Mouse (Mus musculus) myocyte (in vitro differentiated cells): ENCODE results near the gene Fam221b.

ENCODE experiments used
- CEBPB ChIP-seq: IDR thresholded peaks from 2 replicates; pipeline ENCODE4 v1.6.1; 2011; ENCODE audit warnings: mild to moderate bottlenecking, moderate library complexity; ENCODE audit not compliant: poor library complexity, insufficient read depth, severe bottlenecking
- E2F4 ChIP-seq: IDR thresholded peaks from one replicate; pipeline ENCODE4 v1.6.1; 2011; ENCODE audit warnings: mild to moderate bottlenecking, control low read depth, moderate library complexity; ENCODE audit not compliant: insufficient read depth
- MAX ChIP-seq: IDR thresholded peaks from one replicate; pipeline ENCODE4 v1.6.1; 2011; ENCODE audit warnings: low read depth, mild to moderate bottlenecking, control low read depth
- POLR2A ChIP-seq: IDR thresholded peaks from one replicate; pipeline ENCODE4 v1.6.1; 2011; ENCODE audit warnings: low read depth, mild to moderate bottlenecking, control low read depth, moderate library complexity; ENCODE audit not compliant: insufficient read length
- SRF ChIP-seq: IDR thresholded peaks from one replicate; pipeline ENCODE4 v1.6.1; 2011; ENCODE audit warnings: low read depth; ENCODE audit not compliant: control insufficient read depth, insufficient read length
- TCF12 ChIP-seq: IDR thresholded peaks from one replicate; pipeline ENCODE4 v1.6.1; 2011; ENCODE audit warnings: mild to moderate bottlenecking, control low read depth; ENCODE audit not compliant: poor library complexity, insufficient read depth, severe bottlenecking
- TCF3 ChIP-seq: IDR thresholded peaks from one replicate; pipeline ENCODE4 v1.6.1; 2011; ENCODE audit warnings: low read depth, control low read depth; ENCODE audit not compliant: insufficient read length
- USF1 ChIP-seq: IDR thresholded peaks from one replicate; pipeline ENCODE4 v1.6.1; 2011; ENCODE audit warnings: low read depth, mild to moderate bottlenecking, control low read depth, moderate library complexity

DNA sequence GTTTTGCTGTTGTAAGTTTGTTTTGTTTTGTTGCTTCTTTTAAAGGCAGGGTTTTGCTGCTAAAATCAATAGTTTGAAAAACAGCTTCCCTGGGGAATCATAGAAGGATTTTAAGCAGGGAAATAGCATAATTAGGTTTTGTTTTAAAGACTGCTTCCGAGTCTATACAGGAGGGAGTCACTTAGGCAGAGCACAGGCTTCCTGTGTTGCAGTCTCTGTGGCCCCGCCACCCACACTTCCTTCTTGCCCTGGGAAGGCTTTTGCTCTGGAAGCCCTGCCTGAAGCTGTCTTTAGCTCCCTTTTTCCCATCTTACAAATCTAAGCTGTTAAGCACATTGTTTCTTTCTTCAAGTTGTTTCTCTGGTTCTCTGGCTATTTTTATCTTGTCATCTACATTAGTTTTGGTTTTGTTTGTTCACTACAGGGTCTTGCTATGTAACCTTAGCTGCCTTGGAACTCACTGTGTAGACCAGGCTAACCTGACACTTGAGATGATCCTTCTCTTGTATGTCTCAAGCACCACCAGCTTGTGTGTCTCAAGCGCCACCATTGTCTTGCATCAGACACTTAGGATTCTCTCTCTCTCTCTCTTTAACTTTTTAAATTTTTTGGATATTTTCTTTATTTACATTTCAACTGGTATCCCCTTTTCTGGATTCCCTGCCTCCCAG lies 55.8 kb downstream of the Fam221b start:
- no peak for TF ChIP-seq TCF12
- no peak for TF ChIP-seq MAX
- TF ChIP-seq SRF, result no peak
- TF ChIP-seq POLR2A, result no peak
- no peak for TF ChIP-seq USF1
- no peak for TF ChIP-seq E2F4
- TF ChIP-seq TCF3, result no peak
- no peak for TF ChIP-seq CEBPB
